Mouse (Mus musculus): ENCODE results near the gene Fam193a. TPM values are rescaled to one million over a fixed set of nuclear protein-coding genes. Genes with fewer than 3 reads are reported as not detected.
A peak's percentile ranks its signal among the peaks of the same experiment; 100 is the strongest.

Gene Fam193a
- polyA plus RNA-seq, 1 experiment from 2014 or later: 14.4 TPM

DNA sequence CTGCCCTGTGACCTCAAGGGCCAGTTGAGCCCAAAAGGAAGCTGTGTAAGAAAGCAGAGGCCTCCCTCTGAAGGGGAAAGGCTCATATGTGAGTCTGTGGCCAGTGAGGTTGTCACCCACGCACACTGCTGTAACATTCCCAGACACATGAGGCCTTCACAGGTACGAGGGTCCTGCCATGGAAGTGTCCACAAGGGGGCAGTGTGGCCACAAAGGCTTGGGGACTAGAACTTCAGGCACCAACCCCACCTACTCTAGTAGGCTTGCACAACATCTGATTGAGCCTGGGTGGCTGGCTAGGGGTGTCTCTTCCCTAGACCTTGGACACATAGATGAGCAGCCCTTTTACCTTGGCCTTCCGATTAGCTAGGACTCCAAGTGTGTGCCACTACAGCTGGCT lies 148.2 kb downstream of the Fam193a start:
- Histone ChIP-seq H3K36me3 (ENCODE audit: control insufficient read depth, insufficient read depth, low read length) (no peaks in the 10 kb centered on the region), H3K9me3 (ENCODE audit: control insufficient read depth, low read length) (no peaks in the 10 kb centered on the region), H3K4me3 (ENCODE audit: low read depth, low read length) (no peak overlapping the region), H3K4me2 (no peak overlapping the region), H3K27ac (ENCODE audit: low read depth, low read length) (no peak overlapping the region), H3K27me3 (ENCODE audit: control insufficient read depth, insufficient read depth, low read length) (peaks cover 3% of the 10 kb centered on the region; the same call in 1 of the 2 replicates), H3K9ac (ENCODE audit: low read length) (no peak overlapping the region), H3K4me1 (ENCODE audit: control insufficient read depth, insufficient read depth, low read length) (peaks cover 6% of the 10 kb centered on the region; the same call in 1 of the 2 replicates)
- ATAC-seq (ENCODE audit: low FRiP score): no peak
- WGBS: 25% methylated on average over 3 of the region's 3 CpGs
- peak; percentile 94 for DNase-seq (ENCODE audit: low spot score, missing footprints)

DNA sequence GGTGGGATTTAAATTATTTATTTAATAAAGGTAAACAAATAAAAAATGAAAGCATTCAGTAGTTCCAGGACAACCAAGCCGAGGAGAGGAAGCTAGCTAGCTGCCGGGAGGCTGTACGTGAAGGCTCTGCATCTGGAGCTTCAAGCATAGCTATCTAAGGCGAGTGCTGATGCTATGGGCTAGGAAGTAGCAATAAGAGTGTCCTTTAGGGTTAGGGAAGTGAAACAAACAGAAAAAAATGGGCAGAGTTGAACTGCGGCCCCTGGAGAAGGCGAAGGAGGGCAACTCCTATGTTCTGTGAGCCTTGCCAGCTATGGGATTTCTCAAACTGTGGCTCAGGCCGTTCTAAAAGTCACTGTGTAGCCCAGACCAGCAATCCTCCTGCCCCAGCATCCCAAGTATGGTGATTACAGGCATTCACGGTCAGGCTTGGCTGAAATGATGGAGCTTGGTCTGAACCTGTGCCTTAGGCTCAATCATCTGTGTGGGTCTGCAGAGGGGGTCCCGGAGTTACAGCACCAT lies 149.7 kb downstream of the Fam193a start:
- no peak overlapping the region for H3K9ac ChIP-seq (ENCODE audit: low read length)
- ATAC-seq (ENCODE audit: low FRiP score) (no peak), DNase-seq (ENCODE audit: low spot score, missing footprints) (peak; percentile 23)
- no peaks in the 10 kb centered on the region for H3K9me3 ChIP-seq (ENCODE audit: control insufficient read depth, low read length)
- H3K4me2 ChIP-seq: no peak overlapping the region
- H3K27me3 ChIP-seq (ENCODE audit: control insufficient read depth, insufficient read depth, low read length): no peaks in the 10 kb centered on the region
- no peak overlapping the region for H3K4me3 ChIP-seq (ENCODE audit: low read depth, low read length)
- H3K27ac ChIP-seq (ENCODE audit: low read depth, low read length): no peak overlapping the region
- H3K36me3 ChIP-seq (ENCODE audit: control insufficient read depth, insufficient read depth, low read length): no peaks in the 10 kb centered on the region
- 85% methylated on average over 9 of the region's 9 CpGs for WGBS
- H3K4me1 ChIP-seq (ENCODE audit: control insufficient read depth, insufficient read depth, low read length): no peaks in the 10 kb centered on the region

DNA sequence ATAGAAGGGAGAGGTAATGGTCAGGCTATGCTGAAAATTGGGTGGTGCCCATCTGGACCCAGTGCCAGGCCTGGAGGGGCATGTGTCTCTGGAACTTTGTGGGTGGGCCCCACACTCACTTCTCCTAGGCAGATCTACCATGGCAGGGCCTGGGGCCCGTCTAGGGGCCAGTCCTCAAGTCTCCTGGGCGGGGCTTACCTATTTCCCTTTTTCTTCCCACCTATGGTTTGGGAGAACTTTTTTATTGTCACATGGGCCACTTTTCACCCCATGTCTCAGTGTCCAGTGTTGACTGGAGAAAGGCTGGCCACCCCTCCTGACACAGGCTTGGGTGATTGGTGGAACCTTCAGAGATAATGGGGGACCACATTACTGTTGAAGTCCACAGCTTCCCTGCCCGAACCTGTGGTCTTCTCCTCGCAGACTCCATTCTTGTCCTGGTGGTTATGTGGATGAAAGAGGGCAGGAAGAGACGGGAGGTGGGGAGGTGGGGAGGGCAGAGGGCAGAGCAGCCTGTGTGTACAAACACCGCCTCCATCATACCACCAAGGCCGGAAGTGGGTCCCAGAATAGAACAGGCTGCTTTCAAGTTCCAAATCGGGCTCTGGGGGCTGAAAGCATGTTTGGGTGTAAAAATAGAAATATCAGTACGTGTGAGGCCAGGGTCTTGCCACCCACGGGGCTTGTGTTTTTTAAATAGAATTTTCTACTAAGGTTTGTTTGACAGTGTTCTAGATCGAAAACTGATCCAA lies 150.9 kb downstream of the Fam193a start:
- Histone ChIP-seq H3K27me3 (ENCODE audit: control insufficient read depth, insufficient read depth, low read length) (no peaks in the 10 kb centered on the region), H3K9ac (ENCODE audit: low read length) (no peak overlapping the region), H3K27ac (ENCODE audit: low read depth, low read length) (no peak overlapping the region), H3K4me1 (ENCODE audit: control insufficient read depth, insufficient read depth, low read length) (no peaks in the 10 kb centered on the region), H3K36me3 (ENCODE audit: control insufficient read depth, insufficient read depth, low read length) (no peaks in the 10 kb centered on the region), H3K4me2 (no peak overlapping the region), H3K9me3 (ENCODE audit: control insufficient read depth, low read length) (no peaks in the 10 kb centered on the region), H3K4me3 (ENCODE audit: low read depth, low read length) (no peak overlapping the region)
- ATAC-seq (ENCODE audit: low FRiP score) (no peak), DNase-seq (ENCODE audit: low spot score, missing footprints) (no peak)
- WGBS: 78% methylated on average over 11 of the region's 11 CpGs

DNA sequence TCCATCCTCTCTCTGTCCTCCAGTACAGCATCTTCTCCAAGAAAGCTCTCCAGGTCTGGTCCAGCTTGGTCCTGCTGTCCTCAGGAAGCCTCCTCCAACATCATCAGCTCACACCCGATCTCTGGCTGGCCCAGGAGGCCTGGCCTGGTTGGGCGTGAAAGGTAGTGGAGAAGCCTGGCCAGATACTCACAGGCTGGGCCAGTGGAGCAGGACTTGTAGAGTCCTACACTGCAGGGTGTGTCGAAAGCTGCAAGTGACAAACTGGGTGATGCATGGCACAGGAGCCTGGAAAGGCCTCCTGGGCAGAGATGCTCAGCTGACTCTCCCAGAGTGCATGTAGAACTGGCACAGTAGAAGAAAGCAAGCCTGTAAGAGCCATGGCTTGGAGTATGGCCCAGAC lies 151.6 kb downstream of the Fam193a start:
- no peaks in the 10 kb centered on the region for H3K9me3 ChIP-seq (ENCODE audit: control insufficient read depth, low read length)
- H3K27ac ChIP-seq (ENCODE audit: low read depth, low read length): no peak overlapping the region
- no peak overlapping the region for H3K9ac ChIP-seq (ENCODE audit: low read length)
- H3K4me2 ChIP-seq: no peak overlapping the region
- DNase-seq (ENCODE audit: low spot score, missing footprints): peak; percentile 33
- H3K27me3 ChIP-seq (ENCODE audit: control insufficient read depth, insufficient read depth, low read length): no peaks in the 10 kb centered on the region
- H3K4me3 ChIP-seq (ENCODE audit: low read depth, low read length): no peak overlapping the region
- H3K36me3 ChIP-seq (ENCODE audit: control insufficient read depth, insufficient read depth, low read length): no peaks in the 10 kb centered on the region
- no peaks in the 10 kb centered on the region for H3K4me1 ChIP-seq (ENCODE audit: control insufficient read depth, insufficient read depth, low read length)
- WGBS: 89% methylated on average over 3 of the region's 3 CpGs
- no peak for ATAC-seq (ENCODE audit: low FRiP score)

DNA sequence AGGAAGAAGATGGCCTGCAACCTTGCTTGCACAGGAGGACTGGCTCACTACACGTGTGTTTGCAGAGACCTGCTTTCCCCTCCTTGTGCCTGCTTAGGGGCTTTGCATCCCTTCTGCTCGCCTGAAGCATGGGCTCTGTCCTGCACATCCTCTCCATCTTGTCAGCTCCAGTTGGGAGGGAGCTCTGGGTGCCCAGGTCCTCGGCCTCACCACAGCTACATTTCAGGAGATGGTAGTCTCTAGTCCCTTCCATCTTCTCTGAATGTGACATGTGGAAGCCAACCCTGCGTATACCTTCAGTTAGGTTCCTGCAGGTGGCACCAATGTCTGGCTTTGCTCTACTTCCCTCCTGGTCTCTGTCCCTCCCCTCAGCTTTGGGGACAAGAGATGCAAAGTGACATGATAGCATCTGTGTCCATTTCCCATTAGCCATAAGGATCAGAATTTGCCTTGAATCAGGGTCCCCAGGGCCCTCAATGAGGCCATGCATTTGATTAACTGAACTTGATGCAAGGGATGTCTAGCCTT lies 154.3 kb downstream of the Fam193a start:
- H3K4me3 ChIP-seq (ENCODE audit: low read depth, low read length): no peak overlapping the region
- DNase-seq (ENCODE audit: low spot score, missing footprints) (peak; percentile 77), ATAC-seq (ENCODE audit: low FRiP score) (no peak)
- no peaks in the 10 kb centered on the region for H3K4me1 ChIP-seq (ENCODE audit: control insufficient read depth, insufficient read depth, low read length)
- H3K9me3 ChIP-seq (ENCODE audit: control insufficient read depth, low read length): no peaks in the 10 kb centered on the region
- H3K4me2 ChIP-seq: no peak overlapping the region
- 65% methylated on average over 4 of the region's 4 CpGs for WGBS
- peaks cover 4% of the 10 kb centered on the region for H3K27me3 ChIP-seq (ENCODE audit: control insufficient read depth, insufficient read depth, low read length)
- no peak overlapping the region for H3K9ac ChIP-seq (ENCODE audit: low read length)
- no peak overlapping the region for H3K27ac ChIP-seq (ENCODE audit: low read depth, low read length)
- no peaks in the 10 kb centered on the region for H3K36me3 ChIP-seq (ENCODE audit: control insufficient read depth, insufficient read depth, low read length)

DNA sequence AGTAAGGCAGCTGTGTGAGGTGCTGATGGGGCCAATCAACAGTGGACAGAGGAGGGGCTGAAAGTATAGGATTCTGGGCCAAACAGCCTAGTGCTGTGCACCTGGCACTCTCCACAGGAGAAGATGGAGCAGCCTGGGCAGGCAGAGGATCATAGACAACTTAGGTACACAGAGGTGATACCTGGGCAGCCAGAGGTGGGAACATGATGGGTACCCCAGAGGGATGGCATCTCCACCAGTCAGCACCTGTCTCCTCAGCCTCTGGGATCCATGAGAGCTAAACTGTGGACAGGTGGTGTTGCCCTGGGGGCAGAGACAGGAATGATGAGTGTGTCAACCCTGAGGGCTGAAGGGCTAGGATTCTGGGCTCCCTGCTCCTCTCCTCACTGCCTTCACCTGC lies 154.8 kb downstream of the Fam193a start:
- Histone ChIP-seq H3K4me1 (ENCODE audit: control insufficient read depth, insufficient read depth, low read length) (no peaks in the 10 kb centered on the region), H3K36me3 (ENCODE audit: control insufficient read depth, insufficient read depth, low read length) (no peaks in the 10 kb centered on the region), H3K27ac (ENCODE audit: low read depth, low read length) (no peak overlapping the region), H3K9me3 (ENCODE audit: control insufficient read depth, low read length) (no peaks in the 10 kb centered on the region), H3K27me3 (ENCODE audit: control insufficient read depth, insufficient read depth, low read length) (peaks cover 4% of the 10 kb centered on the region), H3K9ac (ENCODE audit: low read length) (no peak overlapping the region), H3K4me3 (ENCODE audit: low read depth, low read length) (no peak overlapping the region), H3K4me2 (no peak overlapping the region)
- ATAC-seq (ENCODE audit: low FRiP score) (no peak), DNase-seq (ENCODE audit: low spot score, missing footprints) (peak; percentile 33)

DNA sequence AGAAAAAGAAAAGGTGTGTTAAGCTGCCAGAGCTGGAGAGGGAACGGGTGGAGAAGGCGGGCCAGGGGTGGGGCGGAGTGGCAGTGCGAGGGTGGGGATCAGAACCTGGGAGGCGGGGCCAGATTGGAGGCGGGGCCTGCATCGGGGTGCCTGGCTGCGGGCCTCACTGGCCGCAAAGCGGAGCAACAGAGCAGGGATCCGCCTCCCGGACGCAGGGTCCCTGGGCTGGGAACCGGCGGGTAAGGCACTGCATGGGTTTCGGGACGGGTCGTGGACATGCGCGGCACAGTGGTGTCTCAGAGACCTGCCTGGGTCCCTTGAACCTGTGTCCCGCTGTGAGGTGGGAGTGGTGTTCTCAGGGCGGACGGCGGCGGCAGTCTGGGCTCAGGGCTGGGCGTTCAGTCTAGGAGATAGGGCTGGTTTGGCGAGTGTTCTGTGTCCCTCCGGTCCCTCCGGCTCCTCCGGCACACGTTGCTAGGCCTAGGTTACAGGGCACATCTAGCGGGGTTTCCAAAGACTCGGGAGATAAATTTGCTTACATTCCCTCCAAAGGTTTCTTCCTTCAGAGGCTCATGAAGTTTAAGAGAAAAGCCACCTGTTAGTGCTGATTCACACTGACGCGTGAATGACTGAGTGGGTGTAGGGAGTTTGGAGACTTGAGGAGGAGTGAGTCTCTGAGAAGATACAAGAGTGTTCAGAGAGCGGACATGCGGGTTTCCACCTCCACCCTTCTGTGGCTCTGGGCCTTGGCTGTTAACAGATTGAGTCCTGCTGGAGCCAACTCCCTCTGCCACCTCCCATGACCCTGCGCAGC lies 156.1 kb downstream of the Fam193a start, which contains the start of gene Sh3bp2:
Gene Sh3bp2 (plus strand): TSS at position 176 of the 814 bp plus-strand sequence.
- peak within 1 kb of the TSS; percentile 38 for H3K4me2 ChIP-seq
- ATAC-seq (ENCODE audit: low FRiP score): peak; percentile 94
- WGBS: 3% methylated on average over 38 of the region's 38 CpGs

GRCm38 (mm10) chr5:34526477-34526775 lies 156.7 kb downstream of the Fam193a start:
- no peak overlapping the region for H3K9ac ChIP-seq (ENCODE audit: low read length)
- H3K27me3 ChIP-seq (ENCODE audit: control insufficient read depth, insufficient read depth, low read length): peaks cover 4% of the 10 kb centered on the region
- no peak overlapping the region for H3K4me2 ChIP-seq
- ATAC-seq (ENCODE audit: low FRiP score): no peak
- 35% methylated on average over 5 of the region's 5 CpGs for WGBS
- H3K27ac ChIP-seq (ENCODE audit: low read depth, low read length): no peak overlapping the region
- H3K9me3 ChIP-seq (ENCODE audit: control insufficient read depth, low read length): no peaks in the 10 kb centered on the region
- no peaks in the 10 kb centered on the region for H3K36me3 ChIP-seq (ENCODE audit: control insufficient read depth, insufficient read depth, low read length)
- peak; percentile 83 for DNase-seq (ENCODE audit: low spot score, missing footprints)
- H3K4me1 ChIP-seq (ENCODE audit: control insufficient read depth, insufficient read depth, low read length): no peaks in the 10 kb centered on the region
- H3K4me3 ChIP-seq (ENCODE audit: low read depth, low read length): no peak overlapping the region

More for the DNA sequence above, 156.1 kb downstream of the Fam193a start, which contains the start of gene Sh3bp2:
- Histone ChIP-seq H3K4me3 (ENCODE audit: low read depth, low read length) (peak within 1 kb of the TSS; percentile 24), H3K36me3 (ENCODE audit: control insufficient read depth, insufficient read depth, low read length) (no peaks in the 10 kb centered on the region), H3K27ac (ENCODE audit: low read depth, low read length) (no peak within 1 kb of the TSS), H3K27me3 (ENCODE audit: control insufficient read depth, insufficient read depth, low read length) (peaks cover 4% of the 10 kb centered on the region), H3K9ac (ENCODE audit: low read length) (peak within 1 kb of the TSS; percentile 14; the same call in 1 of the 2 replicates), H3K4me1 (ENCODE audit: control insufficient read depth, insufficient read depth, low read length) (no peaks in the 10 kb centered on the region), H3K9me3 (ENCODE audit: control insufficient read depth, low read length) (no peaks in the 10 kb centered on the region)
- peak; percentile 98 for DNase-seq (ENCODE audit: low spot score, missing footprints)

- no peaks in the 10 kb centered on the region for H3K9me3 ChIP-seq (ENCODE audit: control insufficient read depth, low read length)
- peaks cover 4% of the 10 kb centered on the region for H3K27me3 ChIP-seq (ENCODE audit: control insufficient read depth, insufficient read depth, low read length)
- H3K9ac ChIP-seq (ENCODE audit: low read length): no peak overlapping the region
- ATAC-seq (ENCODE audit: low FRiP score) (no peak), DNase-seq (ENCODE audit: low spot score, missing footprints) (peak; percentile 35)
- no peak overlapping the region for H3K4me2 ChIP-seq
- no peaks in the 10 kb centered on the region for H3K36me3 ChIP-seq (ENCODE audit: control insufficient read depth, insufficient read depth, low read length)
- no peak overlapping the region for H3K27ac ChIP-seq (ENCODE audit: low read depth, low read length)
- no peak overlapping the region for H3K4me3 ChIP-seq (ENCODE audit: low read depth, low read length)
- 88% methylated on average over 2 of the region's 2 CpGs for WGBS
- H3K4me1 ChIP-seq (ENCODE audit: control insufficient read depth, insufficient read depth, low read length): no peaks in the 10 kb centered on the region
Measured at GRCm38 (mm10) chr5:34527352-34527751, 157.6 kb downstream of the Fam193a start.
